Mouse (Mus musculus): ENCODE data around the gene Rhox10. TPM values are rescaled to one million over a fixed set of nuclear protein-coding genes. Genes with fewer than 3 reads are reported as not detected.
A peak's percentile ranks its signal among the peaks of the same experiment; 100 is the strongest.
"Not testable (repeated sequence)": the region's sequence is repeated elsewhere in the genome, so short reads cannot be mapped to it uniquely, and the experiment has no call there.

Rhox10 gene
- polyA plus RNA-seq (2014; fragmentation: Nextera tagmentation; extraction: Ambion mirVana) = not detected in 2 replicates

DNA sequence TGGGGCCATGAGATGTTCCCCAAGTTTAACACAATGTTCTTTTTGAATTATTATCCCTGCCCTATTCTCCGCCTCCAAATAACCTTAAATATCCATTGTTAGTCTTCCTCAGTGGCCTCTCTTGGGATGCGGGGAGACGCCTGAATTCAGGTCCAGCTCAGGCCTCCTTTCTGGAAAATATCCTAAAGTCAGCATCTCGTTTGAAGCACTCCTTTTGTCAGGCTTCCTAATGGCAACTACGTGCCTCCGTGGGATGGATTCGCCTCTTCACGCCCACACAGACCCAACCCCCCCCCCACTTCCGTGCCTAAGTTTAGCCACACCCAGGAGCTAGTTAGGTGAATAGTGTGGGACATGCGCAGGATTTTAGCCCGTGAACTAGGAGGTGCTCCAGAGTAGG, at the start of gene Rhox10:
Gene Rhox10 (plus strand): TSS at position 301 of the 400 bp plus-strand sequence.
- Histone ChIP-seq H3K36me3 (ENCODE audit: control insufficient read depth, insufficient read depth, low read length) (no peaks in the 10 kb centered on the region), H3K9me3 (ENCODE audit: control insufficient read depth, low read length) (no peaks in the 10 kb centered on the region), H3K9ac (ENCODE audit: low read length) (no peak within 1 kb of the TSS), H3K27ac (ENCODE audit: low read depth) (no peak within 1 kb of the TSS), H3K4me3 (ENCODE audit: low read depth, low read length) (no peak within 1 kb of the TSS), H3K27me3 (replicated peaks; ENCODE audit: control insufficient read depth, insufficient read depth, low read length) (no peaks in the 10 kb centered on the region), H3K4me2 (ENCODE audit: low read length) (no peak within 1 kb of the TSS), H3K4me1 (replicated peaks; ENCODE audit: control insufficient read depth, insufficient read depth, low read length) (no peaks in the 10 kb centered on the region)
- 90% methylated on average over 11 of the region's 11 CpGs for WGBS
- ATAC-seq (replicated peaks; ENCODE audit: low FRiP score, low TSS enrichment, low read depth) = no peak
- DNase-seq (ENCODE audit: low spot score) = no peak

DNA sequence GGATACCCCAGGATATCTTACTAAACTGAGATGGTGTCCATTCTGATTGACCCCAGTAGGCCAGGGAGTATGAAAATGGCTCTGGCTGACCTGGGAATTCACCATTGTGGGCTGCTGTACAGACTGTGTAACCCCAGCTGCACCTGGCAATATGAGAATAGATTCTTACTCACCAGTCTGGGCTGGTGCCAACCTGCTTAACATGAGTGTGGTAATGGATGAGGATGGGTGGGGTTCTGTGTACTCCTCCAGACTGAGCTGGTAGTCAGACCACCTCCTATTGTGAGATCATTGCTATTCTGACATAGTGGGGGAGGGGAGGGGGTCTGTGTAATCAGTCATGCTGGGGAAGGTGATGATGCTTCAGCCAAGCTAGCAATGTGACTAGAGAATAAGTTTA, 47.7 kb upstream of the Rhox10 start, which contains the start of gene Btg1-ps1:
Gene Btg1-ps1 (minus strand): TSS at position 219 of the 400 bp plus-strand sequence.
- not testable (repeated sequence) for DNase-seq (ENCODE audit: low spot score); H3K9ac ChIP-seq (ENCODE audit: low read length); H3K27ac ChIP-seq (ENCODE audit: low read depth); H3K4me3 ChIP-seq (ENCODE audit: low read depth, low read length); H3K27me3 ChIP-seq (replicated peaks; ENCODE audit: control insufficient read depth, insufficient read depth, low read length); ATAC-seq (replicated peaks; ENCODE audit: low FRiP score, low TSS enrichment, low read depth); H3K4me2 ChIP-seq (ENCODE audit: low read length); H3K9me3 ChIP-seq (ENCODE audit: control insufficient read depth, low read length); H3K36me3 ChIP-seq (ENCODE audit: control insufficient read depth, insufficient read depth, low read length); H3K4me1 ChIP-seq (replicated peaks; ENCODE audit: control insufficient read depth, insufficient read depth, low read length)

DNA sequence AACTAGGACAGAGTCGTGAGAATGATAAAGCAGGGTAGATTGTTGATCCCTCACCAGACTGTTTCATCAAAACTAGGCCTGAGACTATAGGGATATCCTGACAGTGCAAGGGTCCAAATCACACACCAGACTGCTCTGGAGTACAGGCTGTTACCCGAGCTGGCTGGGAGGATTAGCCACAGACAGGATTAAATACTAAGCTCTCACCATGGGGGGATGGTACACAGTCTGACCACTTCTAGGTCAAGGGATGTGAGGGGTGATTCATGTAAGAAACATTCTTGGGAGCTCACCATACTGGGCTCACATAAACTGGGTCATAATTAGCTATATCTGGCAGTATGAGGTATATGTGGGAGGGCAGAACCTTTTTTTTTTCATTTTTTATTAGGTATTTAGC, 32.4 kb upstream of the Rhox10 start:
- no peak overlapping the region for H3K27ac ChIP-seq (ENCODE audit: low read depth)
- DNase-seq (ENCODE audit: low spot score) (no peak), ATAC-seq (replicated peaks; ENCODE audit: low FRiP score, low TSS enrichment, low read depth) (no peak)
- no peak overlapping the region for H3K9ac ChIP-seq (ENCODE audit: low read length)
- H3K9me3 ChIP-seq (ENCODE audit: control insufficient read depth, low read length) = no peaks in the 10 kb centered on the region
- H3K4me2 ChIP-seq (ENCODE audit: low read length) = no peak overlapping the region
- H3K4me1 ChIP-seq (replicated peaks; ENCODE audit: control insufficient read depth, insufficient read depth, low read length) = no peaks in the 10 kb centered on the region
- no peaks in the 10 kb centered on the region for H3K36me3 ChIP-seq (ENCODE audit: control insufficient read depth, insufficient read depth, low read length)
- no peaks in the 10 kb centered on the region for H3K27me3 ChIP-seq (replicated peaks; ENCODE audit: control insufficient read depth, insufficient read depth, low read length)
- H3K4me3 ChIP-seq (ENCODE audit: low read depth, low read length) = no peak overlapping the region
- WGBS = 57% methylated on average over 2 of the region's 2 CpGs

DNA sequence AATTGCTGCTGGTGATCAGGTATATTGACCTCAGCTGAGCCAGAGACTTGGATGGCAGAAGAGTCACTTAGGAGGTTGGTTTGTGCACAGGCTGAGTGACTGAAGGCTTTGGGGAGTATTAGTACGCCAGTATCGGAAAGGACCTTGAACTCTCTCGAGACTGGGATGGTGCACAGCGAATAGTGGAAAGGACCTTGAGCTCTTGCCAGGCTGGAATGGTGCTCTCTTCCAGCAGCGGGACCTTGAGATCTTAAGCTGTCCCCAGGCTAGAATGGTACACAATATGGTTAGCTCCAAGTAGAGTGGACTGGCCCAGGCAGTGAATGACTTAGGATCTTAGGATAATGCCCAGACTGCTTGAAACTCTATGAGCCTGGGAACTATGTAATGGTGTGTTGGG, 26.6 kb upstream of the Rhox10 start:
- WGBS = 88% methylated on average over 5 of the region's 5 CpGs
- DNase-seq (ENCODE audit: low spot score) = no peak
- Histone ChIP-seq H3K36me3 (ENCODE audit: control insufficient read depth, insufficient read depth, low read length) (no peaks in the 10 kb centered on the region), H3K4me1 (replicated peaks; ENCODE audit: control insufficient read depth, insufficient read depth, low read length) (no peaks in the 10 kb centered on the region), H3K4me3 (ENCODE audit: low read depth, low read length) (no peak overlapping the region), H3K4me2 (ENCODE audit: low read length) (no peak overlapping the region), H3K27ac (ENCODE audit: low read depth) (no peak overlapping the region), H3K27me3 (replicated peaks; ENCODE audit: control insufficient read depth, insufficient read depth, low read length) (no peaks in the 10 kb centered on the region), H3K9ac (ENCODE audit: low read length) (no peak overlapping the region), H3K9me3 (ENCODE audit: control insufficient read depth, low read length) (no peaks in the 10 kb centered on the region)
- ATAC-seq (replicated peaks; ENCODE audit: low FRiP score, low TSS enrichment, low read depth) = no peak

DNA sequence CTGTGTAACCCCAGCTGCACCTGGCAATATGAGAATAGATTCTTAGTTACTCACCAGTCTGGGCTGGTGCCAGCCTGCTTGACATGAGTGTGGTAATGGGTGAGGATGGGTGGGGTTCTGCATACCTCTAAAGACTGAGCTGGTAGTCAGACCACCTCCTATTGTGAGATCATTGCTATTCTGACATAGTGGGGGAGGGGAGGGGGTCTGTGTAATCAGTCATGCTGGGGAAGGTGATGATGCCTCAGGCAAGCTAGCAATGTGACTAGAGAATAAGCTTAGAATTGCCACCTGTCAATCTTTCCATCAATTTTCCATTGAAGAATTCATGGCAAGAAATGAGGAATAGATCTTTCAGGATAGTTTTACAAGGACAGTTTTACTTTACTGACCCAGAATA, 23.3 kb upstream of the Rhox10 start, which contains the start of gene Btg1-ps2:
Gene Btg1-ps2 (minus strand): TSS at position 101 of the 400 bp plus-strand sequence.
- H3K4me2 ChIP-seq (ENCODE audit: low read length); H3K27me3 ChIP-seq (replicated peaks; ENCODE audit: control insufficient read depth, insufficient read depth, low read length); H3K27ac ChIP-seq (ENCODE audit: low read depth); H3K9ac ChIP-seq (ENCODE audit: low read length); H3K9me3 ChIP-seq (ENCODE audit: control insufficient read depth, low read length); H3K4me1 ChIP-seq (replicated peaks; ENCODE audit: control insufficient read depth, insufficient read depth, low read length); H3K36me3 ChIP-seq (ENCODE audit: control insufficient read depth, insufficient read depth, low read length); ATAC-seq (replicated peaks; ENCODE audit: low FRiP score, low TSS enrichment, low read depth); H3K4me3 ChIP-seq (ENCODE audit: low read depth, low read length); DNase-seq (ENCODE audit: low spot score): not testable (repeated sequence)

DNA sequence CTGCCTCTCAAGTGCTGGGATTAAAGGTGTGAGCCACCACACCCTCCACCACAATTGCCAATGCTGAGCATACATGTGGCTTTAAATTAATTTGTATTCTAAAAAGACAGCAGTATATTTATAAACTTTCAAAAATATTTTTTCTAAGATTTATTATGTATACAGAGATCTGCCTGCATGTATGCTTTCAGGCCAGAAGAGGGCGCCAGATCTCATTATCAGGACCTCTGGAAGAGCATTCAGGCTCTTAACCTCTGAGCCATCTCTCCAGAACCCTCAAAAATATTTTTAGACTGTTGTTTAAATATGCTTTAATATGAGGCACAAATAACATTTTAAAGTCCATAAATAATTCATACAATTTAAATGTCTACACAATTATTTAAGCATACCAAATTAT, 4.7 kb upstream of the Rhox10 start:
- Histone ChIP-seq H3K9ac (ENCODE audit: low read length) (no peak overlapping the region), H3K27me3 (replicated peaks; ENCODE audit: control insufficient read depth, insufficient read depth, low read length) (no peaks in the 10 kb centered on the region), H3K4me3 (ENCODE audit: low read depth, low read length) (no peak overlapping the region), H3K4me2 (ENCODE audit: low read length) (no peak overlapping the region), H3K36me3 (ENCODE audit: control insufficient read depth, insufficient read depth, low read length) (no peaks in the 10 kb centered on the region), H3K4me1 (replicated peaks; ENCODE audit: control insufficient read depth, insufficient read depth, low read length) (no peaks in the 10 kb centered on the region), H3K27ac (ENCODE audit: low read depth) (no peak overlapping the region), H3K9me3 (ENCODE audit: control insufficient read depth, low read length) (no peaks in the 10 kb centered on the region)
- ATAC-seq (replicated peaks; ENCODE audit: low FRiP score, low TSS enrichment, low read depth) = no peak
- 5% methylated on average over 1 of the region's 1 CpGs for WGBS
- DNase-seq (ENCODE audit: low spot score) = no peak

DNA sequence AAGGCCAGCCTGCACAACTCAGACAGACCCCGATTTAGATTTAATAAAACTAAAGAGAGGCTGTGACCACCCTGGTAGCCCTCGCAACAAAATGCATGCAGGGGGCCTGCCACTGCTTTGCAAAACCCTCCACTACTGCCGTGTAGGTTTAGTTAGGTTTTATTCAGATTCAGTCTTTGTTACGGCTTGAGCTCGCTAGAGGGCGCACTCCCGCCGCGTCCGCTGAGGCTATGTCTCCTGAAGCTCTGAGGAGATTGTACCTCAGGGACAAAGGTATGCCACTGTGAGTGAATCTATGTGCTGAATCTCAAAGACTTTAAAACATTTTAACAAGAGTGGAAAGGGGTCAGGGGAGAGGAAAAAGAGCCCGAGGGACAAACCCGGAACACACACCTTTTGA, 18.0 kb downstream of the Rhox10 start:
- Histone ChIP-seq H3K4me2 (ENCODE audit: low read length) (no peak overlapping the region), H3K9me3 (ENCODE audit: control insufficient read depth, low read length) (no peaks in the 10 kb centered on the region), H3K9ac (ENCODE audit: low read length) (no peak overlapping the region), H3K27ac (ENCODE audit: low read depth) (no peak overlapping the region), H3K36me3 (ENCODE audit: control insufficient read depth, insufficient read depth, low read length) (no peaks in the 10 kb centered on the region), H3K4me3 (ENCODE audit: low read depth, low read length) (no peak overlapping the region), H3K27me3 (replicated peaks; ENCODE audit: control insufficient read depth, insufficient read depth, low read length) (no peaks in the 10 kb centered on the region), H3K4me1 (replicated peaks; ENCODE audit: control insufficient read depth, insufficient read depth, low read length) (no peaks in the 10 kb centered on the region)
- WGBS = 13% methylated on average over 12 of the region's 12 CpGs
- DNase-seq (ENCODE audit: low spot score) (peak; percentile 70), ATAC-seq (replicated peaks; ENCODE audit: low FRiP score, low TSS enrichment, low read depth) (no peak)

DNA sequence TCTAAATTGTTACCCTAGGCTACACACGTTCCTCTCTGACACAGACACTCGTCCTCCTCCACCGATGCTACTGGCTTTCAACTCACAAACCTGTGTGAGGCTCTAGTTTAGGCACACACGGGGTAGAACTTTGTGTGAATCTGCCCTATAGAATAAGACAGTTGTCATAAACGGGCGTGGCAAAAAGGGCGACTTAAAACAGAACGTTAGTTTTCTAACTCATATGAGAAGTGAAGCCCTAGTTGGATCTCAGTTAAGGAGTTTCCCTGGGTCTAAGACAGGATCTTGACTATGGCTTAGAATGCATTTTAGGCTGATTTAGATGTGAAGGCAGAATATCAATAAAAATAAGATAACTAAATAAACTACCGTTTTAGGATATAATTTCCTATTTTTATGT, 18.8 kb downstream of the Rhox10 start, which contains the start of gene Rhox11:
Gene Rhox11 (minus strand): TSS at position 101 of the 400 bp plus-strand sequence.
- DNase-seq (ENCODE audit: low spot score) (no peak), ATAC-seq (replicated peaks; ENCODE audit: low FRiP score, low TSS enrichment, low read depth) (no peak)
- 82% methylated on average over 9 of the region's 9 CpGs for WGBS
- H3K9me3 ChIP-seq (ENCODE audit: control insufficient read depth, low read length) = no peaks in the 10 kb centered on the region
- H3K4me2 ChIP-seq (ENCODE audit: low read length) = no peak within 1 kb of the TSS
- no peaks in the 10 kb centered on the region for H3K27me3 ChIP-seq (replicated peaks; ENCODE audit: control insufficient read depth, insufficient read depth, low read length)
- H3K4me1 ChIP-seq (replicated peaks; ENCODE audit: control insufficient read depth, insufficient read depth, low read length) = no peaks in the 10 kb centered on the region
- H3K36me3 ChIP-seq (ENCODE audit: control insufficient read depth, insufficient read depth, low read length) = no peaks in the 10 kb centered on the region
- H3K9ac ChIP-seq (ENCODE audit: low read length) = no peak within 1 kb of the TSS
- no peak within 1 kb of the TSS for H3K27ac ChIP-seq (ENCODE audit: low read depth)
- H3K4me3 ChIP-seq (ENCODE audit: low read depth, low read length) = no peak within 1 kb of the TSS

DNA sequence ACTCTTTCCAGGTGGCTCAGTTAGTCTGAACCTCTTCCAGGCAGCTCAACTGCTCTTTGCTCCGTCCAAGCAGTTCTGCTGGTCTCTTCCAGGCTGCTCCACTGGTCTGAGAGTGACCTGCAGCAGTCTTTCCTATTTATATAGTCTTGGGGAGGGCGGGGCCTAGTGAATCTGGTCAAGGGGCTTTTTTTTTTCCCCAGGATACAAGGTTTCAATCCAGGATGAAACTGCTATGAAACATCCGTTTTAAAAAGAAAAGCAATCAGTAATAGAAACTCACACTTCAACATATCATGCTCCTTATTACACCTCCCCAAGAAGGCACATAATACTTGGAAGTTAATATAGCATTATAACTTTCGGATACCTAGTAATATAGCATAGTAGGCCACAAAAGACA, 44.5 kb downstream of the Rhox10 start, which contains the start of gene Rhox12:
Gene Rhox12 (minus strand): TSS at position 101 of the 400 bp plus-strand sequence.
- DNase-seq (ENCODE audit: low spot score) (no peak), ATAC-seq (replicated peaks; ENCODE audit: low FRiP score, low TSS enrichment, low read depth) (no peak)
- H3K4me3 ChIP-seq (ENCODE audit: low read depth, low read length) = no peak within 1 kb of the TSS
- 71% methylated on average over 4 of the region's 4 CpGs for WGBS
- no peak within 1 kb of the TSS for H3K4me2 ChIP-seq (ENCODE audit: low read length)
- H3K9me3 ChIP-seq (ENCODE audit: control insufficient read depth, low read length) = no peaks in the 10 kb centered on the region
- H3K27ac ChIP-seq (ENCODE audit: low read depth) = no peak within 1 kb of the TSS
- H3K4me1 ChIP-seq (replicated peaks; ENCODE audit: control insufficient read depth, insufficient read depth, low read length) = no peaks in the 10 kb centered on the region
- H3K9ac ChIP-seq (ENCODE audit: low read length) = no peak within 1 kb of the TSS
- H3K27me3 ChIP-seq (replicated peaks; ENCODE audit: control insufficient read depth, insufficient read depth, low read length) = no peaks in the 10 kb centered on the region
- no peaks in the 10 kb centered on the region for H3K36me3 ChIP-seq (ENCODE audit: control insufficient read depth, insufficient read depth, low read length)

Measured in intestine, embryonic 14.5 days (tissue).